Mouse (Mus musculus) heart, adult 10 weeks (tissue): ENCODE data around the gene Tmem135. TPM values are rescaled to one million over a fixed set of nuclear protein-coding genes. Genes with fewer than 3 reads are reported as not detected.

Experiments
- polyA plus RNA-seq: library from polyadenylated mRNA; stranded (reverse); fragments of 350-450 nt; fragmentation: Illumina TruSeq; extraction: RNeasy Lipid Tissue Mini Kit (QIAGEN cat#74804); gene quantifications from one replicate; pipeline ENCODE4 v1.2.3, GENCODE M21; 2014; ENCODE audit warnings: low read depth, low replicate concordance

The Tmem135 gene
- 29.2 TPM for polyA plus RNA-seq

DNA sequence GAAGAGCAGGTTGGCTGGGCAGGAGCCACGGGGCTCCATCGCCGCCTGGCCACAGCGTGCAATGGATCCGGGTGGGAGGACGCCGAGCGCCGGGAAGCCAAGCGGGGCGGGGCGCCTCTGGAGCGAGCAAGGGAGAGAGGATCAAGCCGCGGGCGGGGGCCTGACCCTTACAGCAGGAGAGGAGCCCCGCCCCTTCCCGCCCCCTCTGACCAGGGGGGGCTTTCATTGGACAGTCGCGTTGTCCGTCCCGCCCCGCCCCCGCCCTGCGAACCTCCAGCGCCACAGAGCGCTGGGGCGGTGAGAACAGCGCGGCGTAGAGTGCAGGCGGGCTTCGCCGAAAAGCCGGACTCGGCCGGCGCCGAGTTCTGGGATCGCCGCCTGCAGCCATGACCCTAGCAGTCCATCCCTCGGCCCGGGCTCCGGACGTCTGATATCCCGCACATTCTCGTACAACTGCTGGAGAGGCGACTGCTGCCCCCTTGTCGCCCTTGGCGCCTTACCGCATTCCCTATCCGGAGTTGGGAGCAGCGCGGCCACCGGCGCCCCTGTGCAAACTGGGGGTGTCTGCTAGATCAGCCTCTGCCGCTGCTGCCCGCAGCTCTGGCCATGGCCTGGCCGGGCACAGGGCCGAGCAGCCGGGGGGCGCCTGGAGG is at the start of gene Tmem135, which contains the start of gene Fzd4:
TSS of gene Tmem135 (minus strand) at position 142 of the 653 bp plus-strand sequence.
TSS of gene Fzd4 (plus strand) at position 275 of the 653 bp plus-strand sequence.

Other genes with a start within 250 kb of the Tmem135 start
- gene Fzd4, start 133 bp upstream of the Tmem135 start, polyA plus RNA-seq = 22.9 TPM
- gene Prss23, start 123.0 kb upstream of the Tmem135 start, polyA plus RNA-seq = 29.3 TPM
- 133 TPM for gene Me3, start 228.2 kb upstream of the Tmem135 start, polyA plus RNA-seq